Mouse (Mus musculus): ENCODE data around the gene Lkaaear1. TPM values are rescaled to one million over a fixed set of nuclear protein-coding genes. Genes with fewer than 3 reads are reported as not detected.
A peak's percentile ranks its signal among the peaks of the same experiment; 100 is the strongest.

The Lkaaear1 gene
- total and polyA plus RNA-seq, 2 experiments from 2014 or later = not detected

GRCm38 (mm10) chr2:181715382-181715781 lies 17.1 kb upstream of the Lkaaear1 start:
- 45% methylated on average over 3 of the region's 3 CpGs for WGBS
- no peaks in the 10 kb centered on the region for H3K27me3 ChIP-seq (ENCODE audit: insufficient read depth, low read length)
- H3K9me3 ChIP-seq (ENCODE audit: low read length) = no peaks in the 10 kb centered on the region
- ATAC-seq (peak; percentile 34), DNase-seq (peak; percentile 63)
- H3K27ac ChIP-seq (ENCODE audit: low read depth, low read length) = peak overlapping the region; percentile 77
- TF ChIP-seq CTCF (IDR thresholded peaks at IDR 0.05; ENCODE audit: low read depth) = no peak
- peak overlapping the region; percentile 71 for H3K9ac ChIP-seq
- H3K4me2 ChIP-seq (ENCODE audit: low read depth) = peak overlapping the region; percentile 68
- H3K4me3 ChIP-seq (ENCODE audit: low read depth, low read length) = peak overlapping the region; percentile 48
- H3K4me1 ChIP-seq (ENCODE audit: insufficient read depth) = peaks cover 13% of the 10 kb centered on the region
- peaks cover 18% of the 10 kb centered on the region for H3K36me3 ChIP-seq (ENCODE audit: insufficient read depth)

GRCm38 (mm10) chr2:181714903-181715326 lies 16.7 kb upstream of the Lkaaear1 start, which contains the start of gene Oprl1:
Gene Oprl1, plus strand, starts transcription at chr2:181715016.
- 3% methylated on average over 7 of the region's 7 CpGs for WGBS
- Histone ChIP-seq H3K9ac (peak within 1 kb of the TSS; percentile 71), H3K27me3 (ENCODE audit: insufficient read depth, low read length) (no peaks in the 10 kb centered on the region), H3K4me1 (ENCODE audit: insufficient read depth) (peaks cover 13% of the 10 kb centered on the region), H3K4me3 (ENCODE audit: low read depth, low read length) (peak within 1 kb of the TSS; percentile 48), H3K9me3 (ENCODE audit: low read length) (no peaks in the 10 kb centered on the region), H3K4me2 (ENCODE audit: low read depth) (peak within 1 kb of the TSS; percentile 68), H3K36me3 (ENCODE audit: insufficient read depth) (peaks cover 14% of the 10 kb centered on the region), H3K27ac (ENCODE audit: low read depth, low read length) (peak within 1 kb of the TSS; percentile 77)
- ATAC-seq = peak; percentile 80
- no peak; the same call in none of the 2 replicates for TF ChIP-seq CTCF (IDR thresholded peaks at IDR 0.05; ENCODE audit: low read depth)
- peak; percentile 85 for DNase-seq

GRCm38 (mm10) chr2:181713749-181714148 lies 15.5 kb upstream of the Lkaaear1 start:
- Histone ChIP-seq H3K4me2 (ENCODE audit: low read depth) (peak overlapping the region; percentile 68), H3K9ac (no peak overlapping the region), H3K36me3 (ENCODE audit: insufficient read depth) (peaks cover 2% of the 10 kb centered on the region), H3K4me3 (ENCODE audit: low read depth, low read length) (no peak overlapping the region), H3K9me3 (ENCODE audit: low read length) (no peaks in the 10 kb centered on the region), H3K27ac (ENCODE audit: low read depth, low read length) (peak overlapping the region; percentile 69), H3K27me3 (ENCODE audit: insufficient read depth, low read length) (no peaks in the 10 kb centered on the region), H3K4me1 (ENCODE audit: insufficient read depth) (peaks cover 13% of the 10 kb centered on the region)
- ATAC-seq = peak; percentile 73
- 48% methylated on average over 1 of the region's 1 CpGs for WGBS
- peak; percentile 74 for DNase-seq
- TF ChIP-seq CTCF (IDR thresholded peaks at IDR 0.05; ENCODE audit: low read depth) = no peak

- DNase-seq (no peak), ATAC-seq (no peak)
- Histone ChIP-seq H3K9me3 (ENCODE audit: low read length) (no peaks in the 10 kb centered on the region), H3K4me2 (ENCODE audit: low read depth) (no peak overlapping the region), H3K27me3 (ENCODE audit: insufficient read depth, low read length) (no peaks in the 10 kb centered on the region), H3K4me1 (ENCODE audit: insufficient read depth) (no peaks in the 10 kb centered on the region), H3K27ac (ENCODE audit: low read depth, low read length) (no peak overlapping the region), H3K36me3 (ENCODE audit: insufficient read depth) (no peaks in the 10 kb centered on the region), H3K9ac (no peak overlapping the region), H3K4me3 (ENCODE audit: low read depth, low read length) (no peak overlapping the region)
- 50% methylated on average over 4 of the region's 4 CpGs for WGBS
- peak; percentile 56 for TF ChIP-seq CTCF (IDR thresholded peaks at IDR 0.05; ENCODE audit: low read depth)
These were observed 8.4 kb upstream of the Lkaaear1 start for GRCm38 (mm10) chr2:181706668-181707067.

- Histone ChIP-seq H3K9ac (no peak overlapping the region), H3K4me3 (ENCODE audit: low read depth, low read length) (no peak overlapping the region), H3K36me3 (ENCODE audit: insufficient read depth) (no peaks in the 10 kb centered on the region), H3K9me3 (ENCODE audit: low read length) (no peaks in the 10 kb centered on the region), H3K4me2 (ENCODE audit: low read depth) (no peak overlapping the region), H3K27ac (ENCODE audit: low read depth, low read length) (no peak overlapping the region), H3K4me1 (ENCODE audit: insufficient read depth) (peaks cover 6% of the 10 kb centered on the region), H3K27me3 (ENCODE audit: insufficient read depth, low read length) (no peaks in the 10 kb centered on the region)
- DNase-seq (no peak), ATAC-seq (no peak)
- WGBS = 81% methylated on average over 33 of the region's 33 CpGs
- TF ChIP-seq CTCF (IDR thresholded peaks at IDR 0.05; ENCODE audit: low read depth) = no peak
These were observed 1.3 kb downstream of the Lkaaear1 start for GRCm38 (mm10) chr2:181696801-181697420.

GRCm38 (mm10) chr2:181695776-181696175 lies 2.5 kb downstream of the Lkaaear1 start:
- H3K27me3 ChIP-seq (ENCODE audit: insufficient read depth, low read length) = no peaks in the 10 kb centered on the region
- no peak overlapping the region for H3K4me3 ChIP-seq (ENCODE audit: low read depth, low read length)
- ATAC-seq = no peak
- no peak for DNase-seq
- no peak overlapping the region for H3K4me2 ChIP-seq (ENCODE audit: low read depth)
- H3K36me3 ChIP-seq (ENCODE audit: insufficient read depth) = no peaks in the 10 kb centered on the region
- no peak overlapping the region for H3K9ac ChIP-seq
- no peak for TF ChIP-seq CTCF (IDR thresholded peaks at IDR 0.05; ENCODE audit: low read depth)
- WGBS = 62% methylated on average over 1 of the region's 1 CpGs
- no peak overlapping the region for H3K27ac ChIP-seq (ENCODE audit: low read depth, low read length)
- no peaks in the 10 kb centered on the region for H3K9me3 ChIP-seq (ENCODE audit: low read length)
- H3K4me1 ChIP-seq (ENCODE audit: insufficient read depth) = peaks cover 6% of the 10 kb centered on the region

- no peaks in the 10 kb centered on the region for H3K27me3 ChIP-seq (ENCODE audit: insufficient read depth, low read length)
- ATAC-seq (no peak), DNase-seq (no peak)
- no peak overlapping the region for H3K27ac ChIP-seq (ENCODE audit: low read depth, low read length)
- whole genome bisulfite sequencing = 86% methylated on average over 3 of the region's 3 CpGs
- H3K36me3 ChIP-seq (ENCODE audit: insufficient read depth) = no peaks in the 10 kb centered on the region
- peak overlapping the region; percentile 92; the same call in 1 of the 2 replicates for H3K4me2 ChIP-seq (ENCODE audit: low read depth)
- TF ChIP-seq CTCF (IDR thresholded peaks at IDR 0.05; ENCODE audit: low read depth) = no peak
- no peak overlapping the region for H3K9ac ChIP-seq
- peaks cover 6% of the 10 kb centered on the region for H3K4me1 ChIP-seq (ENCODE audit: insufficient read depth)
- H3K9me3 ChIP-seq (ENCODE audit: low read length) = no peaks in the 10 kb centered on the region
- H3K4me3 ChIP-seq (ENCODE audit: low read depth, low read length) = no peak overlapping the region; the same call in 1 of the 2 replicates
These were observed 3.7 kb downstream of the Lkaaear1 start for GRCm38 (mm10) chr2:181694581-181694980.

Data from forebrain, postnatal 0 days (tissue).